Mouse (Mus musculus) myocyte (in vitro differentiated cells): ENCODE results near the gene Myrip.

Experiments used
- MYOD1 ChIP-seq, 3 experiments: IDR thresholded peaks; one replicate each; pipeline ENCODE4 v1.6.1; 2011; ENCODE audit warnings: control low read depth in 2 of 3, low read depth in 2 of 3, mild to moderate bottlenecking in 2 of 3, moderate library complexity in 1 of 3; ENCODE audit not compliant: insufficient read length in 2 of 3, control insufficient read depth in 1 of 3
- MYOG ChIP-seq, 3 experiments: IDR thresholded peaks; one replicate each; pipeline ENCODE4 v1.6.1; 2011; ENCODE audit warnings: control low read depth in 2 of 3, low read depth in 2 of 3, mild to moderate bottlenecking in 2 of 3; ENCODE audit not compliant: insufficient read length in 2 of 3, control insufficient read depth in 1 of 3, insufficient read depth in 1 of 3
- POLR2A ChIP-seq: IDR thresholded peaks from one replicate; pipeline ENCODE4 v1.6.1; 2011; ENCODE audit warnings: low read depth, mild to moderate bottlenecking, control low read depth, moderate library complexity; ENCODE audit not compliant: insufficient read length
- SRF ChIP-seq: IDR thresholded peaks from one replicate; pipeline ENCODE4 v1.6.1; 2011; ENCODE audit warnings: low read depth; ENCODE audit not compliant: control insufficient read depth, insufficient read length
- USF1 ChIP-seq: IDR thresholded peaks from one replicate; pipeline ENCODE4 v1.6.1; 2011; ENCODE audit warnings: low read depth, mild to moderate bottlenecking, control low read depth, moderate library complexity

GRCm38 (mm10) chr9:120377726-120378125, 76.4 kb downstream of the Myrip start:
- TF ChIP-seq SRF (no peak), POLR2A (no peak), MYOG (IDR thresholded peaks at IDR 0.05; ENCODE audit: control insufficient read depth in 1 of 3, insufficient read depth in 1 of 3, insufficient read length in 2 of 3, low read depth in 2 of 3) (no peak), MYOD1 (IDR thresholded peaks at IDR 0.05; ENCODE audit: control insufficient read depth in 1 of 3, insufficient read length in 2 of 3, low read depth in 2 of 3) (no peak), USF1 (no peak)
